Mouse (Mus musculus) kidney, embryonic 16.5 days (tissue): ENCODE data around the gene Rere. TPM values are rescaled to one million over a fixed set of nuclear protein-coding genes. Genes with fewer than 3 reads are reported as not detected.
"Not testable (repeated sequence)": the region's sequence is repeated elsewhere in the genome, so short reads cannot be mapped to it uniquely, and the experiment has no call there.

ENCODE experiments used
- ATAC-seq: fragments of 200-750 bp; cut with Nextera tagmentation; 2 replicates; pipeline ENCODE4 v1.8.0; 2017; ENCODE audit warnings: moderate TSS enrichment; ENCODE audit not compliant: low FRiP score, low TSS enrichment
- H3K27ac ChIP-seq: fragments of 300-500 bp; sonication (generic); 2 replicates; pipeline ENCODE4 v1.5.1; 2014; ENCODE audit warnings: low read length
- H3K27me3 ChIP-seq: fragments of 300-500 bp; sonication (generic); 2 replicates; pipeline ENCODE4 v1.6.1; 2014; ENCODE audit warnings: low read length, control low read depth, mixed read lengths; ENCODE audit not compliant: insufficient read depth
- H3K36me3 ChIP-seq: fragments of 300-500 bp; sonication (generic); 2 replicates; pipeline ENCODE4 v1.6.1; 2014; ENCODE audit warnings: low read length, control low read depth, mixed read lengths; ENCODE audit not compliant: insufficient read depth
- H3K4me1 ChIP-seq: fragments of 300-500 bp; sonication (generic); 2 replicates; pipeline ENCODE4 v1.6.1; 2014; ENCODE audit warnings: low read length, control low read depth, mixed read lengths; ENCODE audit not compliant: insufficient read depth
- H3K4me2 ChIP-seq: fragments of 300-500 bp; sonication (generic); replicated peaks from 2 replicates; pipeline ENCODE4 v1.6.1; 2014; ENCODE audit warnings: low read depth, low read length
- H3K4me3 ChIP-seq: fragments of 300-500 bp; sonication (generic); 2 replicates; pipeline ENCODE4 v1.5.1; 2014; ENCODE audit warnings: mild to moderate bottlenecking, low read length
- H3K9ac ChIP-seq: fragments of 300-500 bp; sonication (generic); replicated peaks from 2 replicates; pipeline ENCODE4 v1.6.1; 2014; ENCODE audit warnings: low read length
- H3K9me3 ChIP-seq: fragments of 300-500 bp; sonication (generic); 2 replicates; pipeline ENCODE4 v1.6.1; 2016; ENCODE audit warnings: low read length, control low read depth
- WGBS: fragments of 180-500 bp; shearing (Covaris S2); extraction: QIAGEN DNeasy Blood & Tissue Kit; methylation state at CpG from one replicate; pipeline ENCODE4 v1.1.7; 2014; 5-methylcytosine and 5-hydroxymethylcytosine counted together
- polyA plus RNA-seq: library from polyadenylated mRNA; unstranded; fragments of >200 nt; fragmentation: Nextera tagmentation; extraction: Ambion mirVana; gene quantifications from 2 replicates; pipeline ENCODE4 v1.2.1, GENCODE M21; 2015

Rere gene
- polyA plus RNA-seq, 1 experiment from 2014 or later, result 30.7 TPM

DNA sequence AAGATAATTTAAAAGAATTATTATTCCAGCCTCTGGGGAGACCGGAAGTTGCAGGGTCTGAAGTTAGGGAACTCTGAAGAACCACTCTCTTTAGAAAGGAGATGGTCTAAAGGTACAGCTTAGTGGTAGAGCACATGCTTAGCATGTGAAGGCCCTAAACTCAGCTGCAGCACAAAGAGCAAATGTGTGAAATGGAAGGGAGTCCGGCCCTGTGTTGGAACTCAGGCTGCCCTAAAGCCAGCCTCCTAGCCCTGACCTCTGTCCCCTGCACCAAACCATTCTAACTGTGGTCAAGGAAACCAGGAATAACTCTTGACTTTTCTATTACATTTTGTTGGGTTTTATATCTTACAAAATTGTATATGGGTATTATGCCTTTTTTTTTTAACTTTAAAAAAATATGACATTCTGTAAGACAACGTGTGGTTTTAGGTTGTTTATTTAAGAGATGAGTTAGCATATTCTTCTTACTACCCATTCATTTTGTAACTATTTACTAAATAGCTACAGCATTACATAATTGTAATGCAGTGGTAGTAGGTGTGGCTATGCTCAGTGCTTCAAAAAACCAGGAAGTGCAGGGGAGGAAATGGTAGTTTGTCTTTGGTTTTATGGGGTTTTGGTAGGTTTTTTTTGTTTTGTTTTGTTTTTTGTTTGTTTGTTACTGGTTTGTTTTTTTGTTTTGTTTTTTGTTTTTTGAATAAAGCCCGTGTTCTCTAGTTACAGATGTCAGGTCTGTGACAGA, 312.2 kb downstream of the Rere start:
- no peaks in the 10 kb centered on the region for H3K9me3 ChIP-seq
- WGBS, result 47% methylated on average over 4 of the region's 4 CpGs
- ATAC-seq, result no peak
- no peaks in the 10 kb centered on the region for H3K27me3 ChIP-seq
- H3K4me3 ChIP-seq, result no peak overlapping the region
- H3K4me2 ChIP-seq, result no peak overlapping the region
- no peak overlapping the region for H3K9ac ChIP-seq
- H3K27ac ChIP-seq, result peak overlapping the region; percentile 40; the same call in 1 of the 2 replicates
- H3K4me1 ChIP-seq, result peaks cover 73% of the 10 kb centered on the region
- no peaks in the 10 kb centered on the region for H3K36me3 ChIP-seq

DNA sequence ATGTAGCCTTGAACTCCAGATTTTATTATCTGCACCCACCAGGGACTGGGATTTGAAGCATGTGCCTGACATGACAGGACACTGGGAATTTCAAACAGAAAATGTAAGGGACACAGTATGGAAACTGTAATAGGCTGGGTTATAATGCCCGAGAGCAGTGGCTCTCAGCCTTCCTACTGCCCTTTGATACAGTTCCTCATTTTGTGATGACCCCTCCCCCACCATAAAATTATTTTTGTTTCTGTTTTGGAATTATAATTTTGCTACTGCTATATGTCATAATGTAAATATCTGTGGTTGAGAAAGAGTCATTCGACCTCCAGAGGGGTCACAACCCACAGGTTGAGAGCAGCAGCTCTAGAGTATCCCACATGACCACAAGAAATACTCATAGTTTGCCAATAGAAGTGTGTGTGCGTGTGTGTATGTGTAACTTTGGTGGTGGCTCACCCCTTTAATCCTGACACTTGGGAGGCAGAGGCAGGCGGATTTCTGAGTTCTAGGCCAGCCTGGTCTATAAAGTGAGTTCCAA, 312.9 kb downstream of the Rere start:
- H3K4me1 ChIP-seq, result peaks cover 74% of the 10 kb centered on the region
- no peak for ATAC-seq

DNA sequence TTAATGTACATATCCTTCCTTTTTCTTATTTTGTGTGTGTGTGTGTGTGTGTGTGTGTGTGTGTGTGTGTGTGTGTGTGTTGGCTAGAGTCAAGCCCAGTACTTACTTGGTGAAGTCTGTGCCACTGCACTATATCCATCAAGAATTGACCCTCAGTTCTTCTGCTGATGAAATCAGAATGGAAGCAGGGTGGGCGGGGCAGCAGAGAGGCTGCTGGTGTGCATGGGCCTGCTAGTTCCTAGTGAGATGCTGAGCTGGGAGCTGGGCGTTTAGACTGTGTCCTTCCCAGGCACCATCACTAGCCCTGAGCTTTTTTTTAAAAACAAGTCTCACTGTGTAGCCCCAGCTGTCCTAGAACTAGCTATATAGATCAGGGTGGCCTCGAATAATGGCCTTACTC, 313.6 kb downstream of the Rere start:
- 73% methylated on average over 3 of the region's 3 CpGs for WGBS
- Histone ChIP-seq H3K4me3 (no peak overlapping the region), H3K4me1 (peaks cover 72% of the 10 kb centered on the region), H3K27me3 (no peaks in the 10 kb centered on the region), H3K9me3 (no peaks in the 10 kb centered on the region), H3K9ac (no peak overlapping the region), H3K36me3 (no peaks in the 10 kb centered on the region), H3K27ac (no peak overlapping the region), H3K4me2 (no peak overlapping the region)
- ATAC-seq, result no peak

More for the DNA sequence above, 312.9 kb downstream of the Rere start:
- Histone ChIP-seq H3K9me3 (no peaks in the 10 kb centered on the region), H3K4me3 (no peak overlapping the region), H3K4me2 (no peak overlapping the region), H3K36me3 (no peaks in the 10 kb centered on the region), H3K27me3 (no peaks in the 10 kb centered on the region), H3K9ac (no peak overlapping the region), H3K27ac (no peak overlapping the region)
- 90% methylated on average over 4 of the region's 4 CpGs for WGBS

- ATAC-seq, result no peak
- H3K4me1 ChIP-seq, result peaks cover 63% of the 10 kb centered on the region
- 78% methylated on average over 5 of the region's 5 CpGs for WGBS
- no peaks in the 10 kb centered on the region for H3K9me3 ChIP-seq
- no peak overlapping the region for H3K27ac ChIP-seq
- H3K27me3 ChIP-seq, result no peaks in the 10 kb centered on the region
- no peaks in the 10 kb centered on the region for H3K36me3 ChIP-seq
- no peak overlapping the region for H3K9ac ChIP-seq
- no peak overlapping the region for H3K4me2 ChIP-seq
- H3K4me3 ChIP-seq, result no peak overlapping the region
These were observed 314.5 kb downstream of the Rere start for GRCm38 (mm10) chr4:150595991-150596390.

DNA sequence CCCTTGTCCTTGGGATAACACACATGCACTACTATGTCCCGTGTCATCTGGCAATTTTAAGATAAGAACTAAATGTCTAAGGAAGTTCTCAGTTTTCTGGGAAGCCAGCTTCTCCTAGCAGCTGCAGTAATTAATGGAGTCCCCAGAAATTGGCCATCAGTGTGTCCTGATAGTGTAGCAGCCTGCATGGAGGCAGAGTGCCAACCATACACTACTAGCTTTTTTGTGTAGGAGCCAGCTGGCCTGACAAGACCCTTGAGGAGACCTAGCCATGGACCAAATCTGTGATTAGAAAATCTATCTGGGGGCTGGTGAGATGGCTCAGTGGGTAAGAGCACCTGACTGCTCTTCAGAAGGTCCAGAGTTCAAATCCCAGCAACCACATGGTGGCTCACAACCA, 317.2 kb downstream of the Rere start:
- H3K27ac ChIP-seq, result peak overlapping the region; percentile 1
- WGBS, result 52% methylated on average over 1 of the region's 1 CpGs
- H3K27me3 ChIP-seq, result no peaks in the 10 kb centered on the region
- peaks cover 36% of the 10 kb centered on the region for H3K4me1 ChIP-seq
- no peak overlapping the region for H3K4me2 ChIP-seq
- H3K9me3 ChIP-seq, result no peaks in the 10 kb centered on the region
- no peak overlapping the region for H3K4me3 ChIP-seq
- no peak for ATAC-seq
- no peaks in the 10 kb centered on the region for H3K36me3 ChIP-seq
- H3K9ac ChIP-seq, result no peak overlapping the region

GRCm38 (mm10) chr4:150599119-150599992, 317.9 kb downstream of the Rere start:
- peaks cover 32% of the 10 kb centered on the region for H3K4me1 ChIP-seq
- peak; percentile 57 for ATAC-seq
- H3K9ac ChIP-seq, result no peak overlapping the region
- no peaks in the 10 kb centered on the region for H3K27me3 ChIP-seq
- 68% methylated on average over 3 of the region's 3 CpGs for WGBS
- no peaks in the 10 kb centered on the region for H3K36me3 ChIP-seq
- H3K4me3 ChIP-seq, result no peak overlapping the region
- H3K9me3 ChIP-seq, result no peaks in the 10 kb centered on the region
- no peak overlapping the region for H3K4me2 ChIP-seq
- peak overlapping the region; percentile 70 for H3K27ac ChIP-seq

- H3K4me1 ChIP-seq, result peaks cover 30% of the 10 kb centered on the region
- WGBS, result 85% methylated on average over 2 of the region's 2 CpGs
- not testable (repeated sequence) for H3K36me3 ChIP-seq, H3K27me3 ChIP-seq, H3K9ac ChIP-seq, H3K4me2 ChIP-seq, H3K27ac ChIP-seq, H3K9me3 ChIP-seq, ATAC-seq, H3K4me3 ChIP-seq
These were observed 319.1 kb downstream of the Rere start for GRCm38 (mm10) chr4:150600503-150600902.

DNA sequence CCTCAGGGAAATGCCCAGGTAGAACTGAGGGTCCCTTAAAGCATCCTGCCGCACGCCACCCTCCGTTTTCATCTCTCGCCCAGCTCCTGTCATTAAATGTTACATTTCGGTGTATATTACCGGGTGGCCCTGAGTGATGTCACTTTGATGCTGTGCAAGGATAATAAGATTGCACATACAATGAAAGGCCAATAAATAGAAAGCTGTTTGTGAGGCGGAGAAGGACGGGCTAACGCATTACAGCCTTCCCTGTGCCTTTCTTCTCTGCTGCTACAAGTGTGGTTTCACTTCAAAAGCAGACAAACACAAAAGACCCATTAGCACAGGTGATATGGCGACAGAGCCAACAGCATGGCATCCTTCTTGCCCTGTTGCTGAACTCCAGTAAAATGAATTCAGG, 320.0 kb downstream of the Rere start:
- no peak overlapping the region for H3K9ac ChIP-seq
- H3K4me1 ChIP-seq, result peaks cover 28% of the 10 kb centered on the region
- WGBS, result 82% methylated on average over 10 of the region's 10 CpGs
- no peaks in the 10 kb centered on the region for H3K27me3 ChIP-seq
- no peaks in the 10 kb centered on the region for H3K9me3 ChIP-seq
- no peak overlapping the region for H3K27ac ChIP-seq
- H3K4me3 ChIP-seq, result no peak overlapping the region
- H3K36me3 ChIP-seq, result no peaks in the 10 kb centered on the region
- no peak overlapping the region for H3K4me2 ChIP-seq
- ATAC-seq, result no peak

- H3K4me1 ChIP-seq, result peaks cover 17% of the 10 kb centered on the region
- no peak overlapping the region for H3K9ac ChIP-seq
- no peaks in the 10 kb centered on the region for H3K9me3 ChIP-seq
- no peak overlapping the region for H3K27ac ChIP-seq
- H3K4me2 ChIP-seq, result no peak overlapping the region
- 0 out of 2 replicates have a peak, but pooled peaks cover 2% of the 10 kb centered on the region for H3K36me3 ChIP-seq
- no peak for ATAC-seq
- WGBS, result 100% methylated on average over 1 of the region's 1 CpGs
- H3K27me3 ChIP-seq, result no peaks in the 10 kb centered on the region
- no peak overlapping the region for H3K4me3 ChIP-seq
These were observed 322.1 kb downstream of the Rere start for GRCm38 (mm10) chr4:150603366-150604061.
